Mouse (Mus musculus) liver, embryonic 15.5 days (tissue): ENCODE data around the gene Pip4k2b. TPM values are rescaled to one million over a fixed set of nuclear protein-coding genes. Genes with fewer than 3 reads are reported as not detected.

Experiments
- ATAC-seq: fragments of 200-750 bp; cut with Nextera tagmentation; 2 replicates; pipeline ENCODE4 v1.8.0; 2017; ENCODE audit warnings: moderate number of reproducible peaks, mild to moderate bottlenecking, moderate library complexity; ENCODE audit not compliant: insufficient read depth
- H3K27ac ChIP-seq: fragments of 300-500 bp; sonication (generic); replicated peaks from 2 replicates; pipeline ENCODE4 v1.5.1; 2015; ENCODE audit warnings: mild to moderate bottlenecking, inconsistent platforms
- H3K27me3 ChIP-seq: fragments of 300-500 bp; sonication (generic); 2 replicates; pipeline ENCODE4 v1.6.1; 2015; ENCODE audit warnings: mild to moderate bottlenecking, inconsistent platforms
- H3K36me3 ChIP-seq: fragments of 300-500 bp; sonication (generic); replicated peaks from 2 replicates; pipeline ENCODE4 v1.6.1; 2015; ENCODE audit warnings: moderate library complexity, mild to moderate bottlenecking, inconsistent platforms
- H3K4me1 ChIP-seq: fragments of 300-500 bp; sonication (generic); replicated peaks from 2 replicates; pipeline ENCODE4 v1.6.1; 2015; ENCODE audit warnings: inconsistent platforms
- H3K4me2 ChIP-seq: fragments of 300-500 bp; sonication (generic); 2 replicates; pipeline ENCODE4 v1.6.1; 2015; ENCODE audit warnings: moderate library complexity, mild to moderate bottlenecking, inconsistent platforms
- H3K4me3 ChIP-seq: fragments of 300-500 bp; sonication (generic); replicated peaks from 2 replicates; pipeline ENCODE4 v1.5.1; 2015; ENCODE audit warnings: mild to moderate bottlenecking, inconsistent platforms
- H3K9ac ChIP-seq: fragments of 300-500 bp; sonication (generic); 2 replicates; pipeline ENCODE4 v1.6.1; 2015; ENCODE audit warnings: moderate library complexity, mild to moderate bottlenecking, inconsistent platforms
- H3K9me3 ChIP-seq: fragments of 300-500 bp; sonication (generic); replicated peaks from 2 replicates; pipeline ENCODE4 v1.6.1; 2016; ENCODE audit warnings: inconsistent platforms
- WGBS: fragments of 180-500 bp; shearing (Covaris S2); methylation state at CpG from one replicate; pipeline ENCODE4 v1.1.7; 2015; ENCODE audit warnings: mixed read lengths; ENCODE audit not compliant: insufficient replicate concordance; 5-methylcytosine and 5-hydroxymethylcytosine counted together
- polyA plus RNA-seq: library from polyadenylated mRNA; unstranded; fragments of >200 nt; fragmentation: Nextera tagmentation; extraction: Ambion mirVana; gene quantifications from 2 replicates; pipeline ENCODE4 v1.2.1, GENCODE M21; 2015

The Pip4k2b gene
- polyA plus RNA-seq, 1 experiment from 2014 or later: 0.48 TPM

GRCm38 (mm10) chr11:97694435-97694834 lies 50.1 kb downstream of the Pip4k2b start:
- no peaks in the 10 kb centered on the region for H3K36me3 ChIP-seq
- H3K9ac ChIP-seq: no peak overlapping the region
- no peaks in the 10 kb centered on the region for H3K9me3 ChIP-seq
- H3K27ac ChIP-seq: no peak overlapping the region
- 65% methylated on average over 4 of the region's 4 CpGs for WGBS
- H3K4me1 ChIP-seq: peaks cover 39% of the 10 kb centered on the region
- H3K4me3 ChIP-seq: no peak overlapping the region
- ATAC-seq: no peak
- no peak overlapping the region for H3K4me2 ChIP-seq
- peaks cover 31% of the 10 kb centered on the region for H3K27me3 ChIP-seq

- no peak overlapping the region for H3K27ac ChIP-seq
- 22% methylated on average over 10 of the region's 10 CpGs for WGBS
These were observed 54.6 kb downstream of the Pip4k2b start for GRCm38 (mm10) chr11:97689861-97690260.

GRCm38 (mm10) chr11:97687061-97687460 lies 57.4 kb downstream of the Pip4k2b start:
- H3K9me3 ChIP-seq: no peaks in the 10 kb centered on the region
- no peak overlapping the region for H3K4me3 ChIP-seq
- no peak overlapping the region for H3K27ac ChIP-seq
- no peak overlapping the region; the same call in 1 of the 2 replicates for H3K4me2 ChIP-seq
- H3K36me3 ChIP-seq: no peaks in the 10 kb centered on the region
- peaks cover 31% of the 10 kb centered on the region for H3K27me3 ChIP-seq
- WGBS: 80% methylated on average over 3 of the region's 3 CpGs
- H3K9ac ChIP-seq: no peak overlapping the region
- ATAC-seq: no peak
- peaks cover 22% of the 10 kb centered on the region for H3K4me1 ChIP-seq

More at GRCm38 (mm10) chr11:97689861-97690260, 54.6 kb downstream of the Pip4k2b start:
- no peaks in the 10 kb centered on the region for H3K9me3 ChIP-seq
- H3K36me3 ChIP-seq: no peaks in the 10 kb centered on the region
- no peak for ATAC-seq
- H3K4me1 ChIP-seq: peaks cover 25% of the 10 kb centered on the region
- H3K9ac ChIP-seq: no peak overlapping the region
- no peak overlapping the region for H3K4me2 ChIP-seq
- H3K4me3 ChIP-seq: no peak overlapping the region
- H3K27me3 ChIP-seq: peaks cover 23% of the 10 kb centered on the region

- peak overlapping the region; percentile 40; the same call in 1 of the 2 replicates for H3K4me3 ChIP-seq
- H3K4me2 ChIP-seq: peak overlapping the region; percentile 61
- 55% methylated on average over 11 of the region's 11 CpGs for WGBS
- peaks cover 31% of the 10 kb centered on the region for H3K27me3 ChIP-seq
- H3K27ac ChIP-seq: no peak overlapping the region
- ATAC-seq: no peak
- H3K9me3 ChIP-seq: no peaks in the 10 kb centered on the region
- no peaks in the 10 kb centered on the region for H3K36me3 ChIP-seq
- H3K4me1 ChIP-seq: peaks cover 22% of the 10 kb centered on the region
- no peak overlapping the region for H3K9ac ChIP-seq
These were observed 58.1 kb downstream of the Pip4k2b start for GRCm38 (mm10) chr11:97686322-97686908.

- H3K27me3 ChIP-seq: peaks cover 31% of the 10 kb centered on the region
- H3K4me2 ChIP-seq: peak within 1 kb of the TSS; percentile 61
- peak within 1 kb of the TSS; percentile 40 for H3K4me3 ChIP-seq
- H3K9me3 ChIP-seq: no peaks in the 10 kb centered on the region
- no peak within 1 kb of the TSS for H3K9ac ChIP-seq
- peaks cover 22% of the 10 kb centered on the region for H3K4me1 ChIP-seq
- H3K36me3 ChIP-seq: no peaks in the 10 kb centered on the region
- peak; percentile 85 for ATAC-seq
- under 1% methylated on average over 43 of the region's 43 CpGs for WGBS
- no peak within 1 kb of the TSS for H3K27ac ChIP-seq
These were observed 58.7 kb downstream of the Pip4k2b start, which contains the start of gene Cisd3 for GRCm38 (mm10) chr11:97685613-97686321. Gene Cisd3 (plus strand): TSS chr11:97685826.

GRCm38 (mm10) chr11:97684766-97685165 lies 59.7 kb downstream of the Pip4k2b start:
- no peak for ATAC-seq
- peaks cover 3% of the 10 kb centered on the region; the same call in 1 of the 2 replicates for H3K36me3 ChIP-seq
- peaks cover 22% of the 10 kb centered on the region for H3K4me1 ChIP-seq
- no peak overlapping the region for H3K27ac ChIP-seq
- H3K4me3 ChIP-seq: no peak overlapping the region
- WGBS: 37% methylated on average over 7 of the region's 7 CpGs
- peaks cover 31% of the 10 kb centered on the region for H3K27me3 ChIP-seq
- no peak overlapping the region for H3K4me2 ChIP-seq
- no peak overlapping the region for H3K9ac ChIP-seq
- no peaks in the 10 kb centered on the region for H3K9me3 ChIP-seq

DNA sequence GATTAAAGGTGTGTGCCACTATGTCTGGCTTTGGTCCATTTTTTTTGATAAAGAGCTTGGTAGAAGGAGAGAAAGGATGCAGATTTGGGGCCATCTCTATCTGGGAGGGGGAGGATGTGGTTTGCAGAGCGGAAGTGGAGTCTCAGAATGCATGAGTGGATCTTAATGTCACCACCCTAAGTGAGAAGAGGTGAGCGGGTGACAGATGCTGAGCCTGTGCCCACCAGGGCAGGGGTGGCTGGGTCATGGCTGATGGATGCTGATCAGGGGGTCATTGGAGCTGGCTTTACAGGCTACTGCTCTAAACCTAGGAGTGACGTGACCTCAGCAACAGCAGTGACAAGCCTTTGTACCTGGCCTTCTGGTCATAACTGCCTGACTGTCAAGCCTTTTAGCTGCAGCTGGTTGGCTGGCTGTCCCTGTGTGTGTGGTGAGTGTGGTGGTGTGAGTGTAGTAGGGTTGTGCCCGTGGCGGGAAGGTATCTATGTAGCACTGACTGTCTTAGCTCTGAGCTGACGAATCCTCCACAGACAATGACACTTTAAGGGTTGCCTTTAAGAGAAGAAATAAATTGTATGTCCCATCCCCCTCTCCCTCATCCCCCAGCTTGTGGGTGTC lies 60.3 kb downstream of the Pip4k2b start:
- no peaks in the 10 kb centered on the region for H3K9me3 ChIP-seq
- peaks cover 22% of the 10 kb centered on the region for H3K4me1 ChIP-seq
- H3K9ac ChIP-seq: no peak overlapping the region
- peaks cover 31% of the 10 kb centered on the region for H3K27me3 ChIP-seq
- H3K4me2 ChIP-seq: no peak overlapping the region
- no peak overlapping the region for H3K27ac ChIP-seq
- peaks cover 3% of the 10 kb centered on the region; the same call in 1 of the 2 replicates for H3K36me3 ChIP-seq
- no peak overlapping the region for H3K4me3 ChIP-seq
- 43% methylated on average over 6 of the region's 6 CpGs for WGBS
- ATAC-seq: no peak

GRCm38 (mm10) chr11:97682504-97683055 lies 61.9 kb downstream of the Pip4k2b start:
- Histone ChIP-seq H3K9me3 (no peaks in the 10 kb centered on the region), H3K4me1 (peaks cover 22% of the 10 kb centered on the region), H3K9ac (no peak overlapping the region), H3K27ac (no peak overlapping the region), H3K27me3 (peaks cover 31% of the 10 kb centered on the region), H3K4me2 (no peak overlapping the region), H3K36me3 (peaks cover 3% of the 10 kb centered on the region; the same call in 1 of the 2 replicates), H3K4me3 (no peak overlapping the region)
- no peak for ATAC-seq
- 64% methylated on average over 6 of the region's 6 CpGs for WGBS

DNA sequence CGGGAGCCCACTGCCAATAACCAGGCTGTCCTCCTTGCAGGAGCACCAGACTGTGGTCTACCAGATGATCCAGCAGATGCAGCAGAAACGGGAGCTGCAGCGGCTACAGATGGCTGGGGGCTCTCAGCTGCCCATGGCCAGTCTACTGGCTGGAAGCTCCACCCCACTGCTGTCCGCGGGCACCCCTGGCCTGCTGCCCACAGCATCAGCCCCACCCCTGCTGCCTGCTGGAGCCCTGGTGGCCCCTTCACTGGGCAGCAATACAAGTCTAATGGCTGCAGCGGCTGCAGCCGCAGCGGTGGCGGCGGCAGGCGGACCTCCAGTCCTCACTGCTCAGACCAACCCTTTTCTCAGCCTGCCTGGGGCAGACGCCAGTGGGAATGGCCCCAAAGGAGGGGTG lies 64.1 kb downstream of the Pip4k2b start:
- Histone ChIP-seq H3K4me3 (no peak overlapping the region), H3K9ac (no peak overlapping the region), H3K27me3 (peaks cover 14% of the 10 kb centered on the region), H3K4me1 (peaks cover 11% of the 10 kb centered on the region), H3K9me3 (no peaks in the 10 kb centered on the region), H3K27ac (no peak overlapping the region), H3K4me2 (no peak overlapping the region), H3K36me3 (peaks cover 3% of the 10 kb centered on the region; the same call in 1 of the 2 replicates)
- WGBS: 73% methylated on average over 12 of the region's 12 CpGs
- ATAC-seq: no peak

DNA sequence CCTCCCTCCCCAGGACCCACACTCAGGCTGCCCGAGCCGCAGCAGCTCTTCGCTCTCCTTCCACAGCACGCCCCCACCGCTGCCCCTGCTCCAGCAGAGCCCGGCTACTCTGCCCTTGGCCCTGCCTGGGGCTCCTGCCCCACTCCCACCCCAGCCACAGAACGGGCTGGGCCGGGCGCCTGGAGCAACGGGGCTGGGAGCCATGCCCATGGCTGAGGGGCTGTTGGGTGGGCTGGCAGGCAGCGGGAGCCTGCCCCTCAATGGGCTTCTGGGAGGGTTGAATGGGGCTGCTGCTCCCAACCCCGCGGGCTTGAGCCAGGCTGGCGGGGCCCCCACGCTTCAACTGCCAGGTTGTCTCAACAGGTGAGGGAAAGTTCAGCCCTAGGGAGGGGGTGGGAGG lies 66.2 kb downstream of the Pip4k2b start:
- 74% methylated on average over 15 of the region's 15 CpGs for WGBS
- no peak overlapping the region for H3K4me2 ChIP-seq
- H3K36me3 ChIP-seq: peaks cover 9% of the 10 kb centered on the region; the same call in 1 of the 2 replicates
- no peaks in the 10 kb centered on the region for H3K27me3 ChIP-seq
- H3K4me3 ChIP-seq: no peak overlapping the region
- ATAC-seq: no peak
- no peak overlapping the region for H3K27ac ChIP-seq
- H3K9ac ChIP-seq: no peak overlapping the region
- H3K9me3 ChIP-seq: no peaks in the 10 kb centered on the region
- H3K4me1 ChIP-seq: no peaks in the 10 kb centered on the region

DNA sequence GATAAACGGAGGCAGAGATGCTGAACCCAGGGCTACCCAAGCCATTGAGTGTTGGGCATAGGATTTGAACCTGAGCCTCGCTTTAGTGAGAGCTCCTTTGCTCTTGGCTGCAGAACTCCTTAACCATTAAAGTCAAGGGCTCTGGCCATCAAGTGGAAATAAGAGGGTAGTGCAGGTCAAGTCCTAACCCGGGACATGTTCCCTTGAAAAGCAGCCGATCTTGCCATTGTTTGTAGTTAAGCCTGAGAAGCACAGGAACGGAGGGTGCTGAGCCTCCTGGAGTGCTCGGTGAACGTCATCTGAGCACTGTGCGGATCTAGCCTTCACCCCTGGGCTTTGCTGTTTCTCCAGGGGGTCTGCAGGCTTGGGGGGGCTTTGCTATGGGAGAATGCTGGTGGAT lies 66.7 kb downstream of the Pip4k2b start:
- no peaks in the 10 kb centered on the region for H3K27me3 ChIP-seq
- no peak for ATAC-seq
- H3K36me3 ChIP-seq: peaks cover 9% of the 10 kb centered on the region; the same call in 1 of the 2 replicates
- H3K4me3 ChIP-seq: no peak overlapping the region
- no peak overlapping the region for H3K4me2 ChIP-seq
- H3K9me3 ChIP-seq: no peaks in the 10 kb centered on the region
- H3K4me1 ChIP-seq: no peaks in the 10 kb centered on the region
- WGBS: 69% methylated on average over 8 of the region's 8 CpGs
- H3K27ac ChIP-seq: no peak overlapping the region
- H3K9ac ChIP-seq: no peak overlapping the region
